Mouse (Mus musculus): Measurements from ENCODE around the gene Ttc28. TPM values are rescaled to one million over a fixed set of nuclear protein-coding genes. Genes with fewer than 3 reads are reported as not detected.
A peak's percentile ranks its signal among the peaks of the same experiment; 100 is the strongest.

Gene Ttc28
- polyA plus RNA-seq, 1 experiment from 2014 or later, result 21.3 TPM

- Histone ChIP-seq H3K36me3 (no peaks in the 10 kb centered on the region), H3K4me2 (replicated peaks) (no peak overlapping the region), H3K27ac (0 out of 2 replicates have a peak overlapping the region, but pooled peaks have one; percentile 25), H3K27me3 (no peaks in the 10 kb centered on the region), H3K9ac (replicated peaks) (no peak overlapping the region), H3K9me3 (no peaks in the 10 kb centered on the region), H3K4me1 (replicated peaks) (peaks cover 63% of the 10 kb centered on the region), H3K4me3 (replicated peaks) (no peak overlapping the region)
- ATAC-seq, result no peak
- 80% methylated on average over 11 of the region's 11 CpGs for WGBS
Measured at GRCm38 (mm10) chr5:111059140-111059921, 179.7 kb downstream of the Ttc28 start.

DNA sequence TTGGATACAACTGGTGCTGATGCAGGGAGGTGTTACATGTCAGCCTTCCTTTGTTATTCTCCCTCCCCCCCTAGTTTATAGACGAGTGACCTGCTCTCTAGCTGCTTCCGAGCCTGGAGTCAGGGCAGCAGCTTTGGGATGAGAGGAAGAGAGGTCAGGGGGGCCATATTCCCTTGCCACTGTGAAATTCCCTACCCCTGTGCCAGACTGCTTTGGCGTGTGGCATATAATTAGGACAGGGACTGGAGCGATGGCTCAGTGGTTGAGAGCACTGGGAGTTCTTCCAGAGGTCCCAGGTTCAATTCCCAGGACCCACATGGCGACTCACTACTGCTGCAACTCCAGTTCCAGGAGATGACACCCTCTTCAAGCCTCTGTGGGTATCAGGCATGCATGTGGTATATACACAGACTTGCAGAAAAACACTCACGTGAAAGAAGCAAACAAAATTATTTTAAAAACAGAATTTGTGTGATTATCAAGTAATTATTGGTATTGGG lies 180.7 kb downstream of the Ttc28 start:
- 71% methylated on average over 6 of the region's 6 CpGs for WGBS
- Histone ChIP-seq H3K27me3 (no peaks in the 10 kb centered on the region), H3K36me3 (no peaks in the 10 kb centered on the region), H3K4me2 (replicated peaks) (no peak overlapping the region), H3K27ac (no peak overlapping the region), H3K4me1 (replicated peaks) (peaks cover 63% of the 10 kb centered on the region), H3K9ac (replicated peaks) (no peak overlapping the region), H3K4me3 (replicated peaks) (no peak overlapping the region), H3K9me3 (no peaks in the 10 kb centered on the region)
- ATAC-seq, result no peak

GRCm38 (mm10) chr5:111063155-111063554 lies 183.6 kb downstream of the Ttc28 start:
- ATAC-seq, result no peak
- no peak overlapping the region for H3K9ac ChIP-seq (replicated peaks)
- H3K27me3 ChIP-seq, result no peaks in the 10 kb centered on the region
- no peak overlapping the region for H3K27ac ChIP-seq
- no peak overlapping the region for H3K4me2 ChIP-seq (replicated peaks)
- 95% methylated on average over 3 of the region's 3 CpGs for WGBS
- H3K9me3 ChIP-seq, result no peaks in the 10 kb centered on the region
- no peaks in the 10 kb centered on the region for H3K36me3 ChIP-seq
- no peak overlapping the region for H3K4me3 ChIP-seq (replicated peaks)
- peaks cover 61% of the 10 kb centered on the region for H3K4me1 ChIP-seq (replicated peaks)

DNA sequence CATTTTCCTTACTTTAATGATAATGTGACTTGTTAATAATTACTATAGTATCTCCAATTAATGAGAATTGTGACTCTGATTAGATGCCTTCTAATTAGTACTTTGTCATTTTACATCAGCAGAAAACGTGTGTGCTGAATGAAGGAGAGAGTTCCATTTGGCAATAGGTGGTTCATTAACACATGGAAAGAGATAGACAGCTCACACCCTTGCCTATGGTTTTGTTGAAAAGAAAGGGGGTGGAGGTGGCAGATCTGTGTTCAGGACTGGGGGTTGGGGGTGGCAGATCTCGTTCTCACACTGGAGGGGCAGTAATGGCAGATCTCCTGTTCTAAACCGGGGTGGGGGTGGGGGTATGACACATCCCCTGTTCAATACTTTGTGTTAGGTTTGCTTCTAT lies 184.4 kb downstream of the Ttc28 start:
- no peaks in the 10 kb centered on the region for H3K9me3 ChIP-seq
- H3K4me2 ChIP-seq (replicated peaks), result no peak overlapping the region
- no peak for ATAC-seq
- no peak overlapping the region for H3K27ac ChIP-seq
- WGBS, result 70% methylated on average over 3 of the region's 3 CpGs
- H3K9ac ChIP-seq (replicated peaks), result no peak overlapping the region
- no peaks in the 10 kb centered on the region for H3K27me3 ChIP-seq
- H3K36me3 ChIP-seq, result no peaks in the 10 kb centered on the region
- no peak overlapping the region for H3K4me3 ChIP-seq (replicated peaks)
- peaks cover 55% of the 10 kb centered on the region for H3K4me1 ChIP-seq (replicated peaks)

- H3K27me3 ChIP-seq, result no peaks in the 10 kb centered on the region
- H3K27ac ChIP-seq, result no peak overlapping the region
- H3K36me3 ChIP-seq, result no peaks in the 10 kb centered on the region
- H3K4me3 ChIP-seq (replicated peaks), result no peak overlapping the region
- H3K9ac ChIP-seq (replicated peaks), result no peak overlapping the region
- 68% methylated on average over 4 of the region's 4 CpGs for WGBS
- no peak overlapping the region for H3K4me2 ChIP-seq (replicated peaks)
- no peaks in the 10 kb centered on the region for H3K9me3 ChIP-seq
- peaks cover 51% of the 10 kb centered on the region for H3K4me1 ChIP-seq (replicated peaks)
- ATAC-seq, result no peak
Measured at GRCm38 (mm10) chr5:111065770-111066169, 186.2 kb downstream of the Ttc28 start.

DNA sequence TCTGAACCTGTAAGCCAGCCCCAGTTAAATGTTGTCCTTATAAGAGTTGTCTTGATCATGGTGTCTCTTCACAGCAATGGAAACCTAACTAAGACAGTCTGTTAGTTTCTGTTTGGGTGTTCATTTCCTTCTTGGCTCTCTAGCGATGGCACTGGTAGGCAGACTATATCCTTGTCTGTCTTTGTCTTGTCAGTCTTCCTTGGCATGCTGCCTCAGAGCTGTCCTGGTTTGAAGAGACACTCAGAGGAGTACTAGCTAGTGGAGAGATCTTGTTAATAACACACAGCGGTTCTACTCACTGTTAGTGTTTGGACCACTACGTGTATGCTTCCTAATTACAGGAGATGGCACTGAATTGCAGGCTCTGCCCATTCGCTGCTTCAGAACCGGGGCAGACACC lies 189.9 kb downstream of the Ttc28 start:
- 88% methylated on average over 5 of the region's 5 CpGs for WGBS
- no peak overlapping the region for H3K4me3 ChIP-seq (replicated peaks)
- no peak overlapping the region for H3K27ac ChIP-seq
- H3K36me3 ChIP-seq, result no peaks in the 10 kb centered on the region
- no peaks in the 10 kb centered on the region for H3K9me3 ChIP-seq
- no peak for ATAC-seq
- H3K4me1 ChIP-seq (replicated peaks), result peaks cover 63% of the 10 kb centered on the region
- H3K9ac ChIP-seq (replicated peaks), result no peak overlapping the region
- no peaks in the 10 kb centered on the region for H3K27me3 ChIP-seq
- no peak overlapping the region for H3K4me2 ChIP-seq (replicated peaks)

DNA sequence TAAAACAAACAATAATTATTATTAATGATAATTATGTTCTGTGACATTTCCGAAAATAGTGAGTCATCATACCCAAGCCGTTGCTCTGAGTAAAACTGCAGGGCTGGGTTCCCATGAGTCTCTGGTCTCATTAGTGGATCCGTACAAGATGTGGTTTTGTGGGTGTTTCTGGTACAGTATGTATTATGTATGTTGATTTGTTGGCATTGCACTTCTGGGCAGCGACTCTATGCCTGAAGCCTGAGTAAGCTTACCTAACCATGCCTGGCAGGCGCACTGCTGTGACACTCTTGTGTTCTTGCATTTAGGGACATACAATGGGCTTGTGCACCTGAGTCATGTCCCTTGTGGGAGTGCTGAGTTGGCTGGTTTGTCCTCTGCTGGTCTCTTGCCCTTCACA lies 190.3 kb downstream of the Ttc28 start:
- no peaks in the 10 kb centered on the region for H3K27me3 ChIP-seq
- H3K4me1 ChIP-seq (replicated peaks), result peaks cover 63% of the 10 kb centered on the region
- H3K9me3 ChIP-seq, result no peaks in the 10 kb centered on the region
- H3K36me3 ChIP-seq, result no peaks in the 10 kb centered on the region
- H3K27ac ChIP-seq, result no peak overlapping the region
- H3K4me2 ChIP-seq (replicated peaks), result no peak overlapping the region
- H3K4me3 ChIP-seq (replicated peaks), result no peak overlapping the region
- 85% methylated on average over 5 of the region's 5 CpGs for WGBS
- H3K9ac ChIP-seq (replicated peaks), result no peak overlapping the region
- no peak for ATAC-seq

DNA sequence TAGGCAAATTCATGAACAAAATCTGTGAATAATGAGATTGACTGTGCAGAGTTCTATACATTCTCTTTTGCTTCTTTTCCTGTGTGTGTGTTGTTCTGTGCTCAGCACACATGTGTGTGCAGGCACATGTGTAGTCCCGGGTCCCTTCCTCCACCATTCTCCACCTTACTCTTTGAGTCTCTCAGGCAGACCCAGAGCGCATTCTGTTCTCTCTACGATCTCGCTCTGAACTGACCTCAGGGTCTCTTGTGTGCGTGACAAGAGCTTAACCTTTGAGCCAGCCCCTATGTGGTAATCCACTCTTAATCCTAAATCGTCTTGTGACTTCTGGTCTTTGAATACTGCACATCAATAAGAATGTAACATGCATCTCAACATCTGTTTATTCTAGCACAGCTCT lies 190.8 kb downstream of the Ttc28 start:
- Histone ChIP-seq H3K4me2 (replicated peaks) (no peak overlapping the region), H3K4me3 (replicated peaks) (no peak overlapping the region), H3K9me3 (no peaks in the 10 kb centered on the region), H3K27me3 (no peaks in the 10 kb centered on the region), H3K4me1 (replicated peaks) (peaks cover 63% of the 10 kb centered on the region), H3K36me3 (no peaks in the 10 kb centered on the region), H3K9ac (replicated peaks) (no peak overlapping the region), H3K27ac (no peak overlapping the region)
- no peak for ATAC-seq
- 30% methylated on average over 6 of the region's 6 CpGs for WGBS

GRCm38 (mm10) chr5:111073316-111073736 lies 193.7 kb downstream of the Ttc28 start:
- Histone ChIP-seq H3K9me3 (no peaks in the 10 kb centered on the region), H3K36me3 (no peaks in the 10 kb centered on the region), H3K27ac (peak overlapping the region; percentile 55), H3K9ac (replicated peaks) (no peak overlapping the region), H3K4me1 (replicated peaks) (peaks cover 41% of the 10 kb centered on the region), H3K27me3 (no peaks in the 10 kb centered on the region), H3K4me2 (replicated peaks) (no peak overlapping the region), H3K4me3 (replicated peaks) (no peak overlapping the region)
- WGBS, result 46% methylated on average over 6 of the region's 6 CpGs
- peak; percentile 81 for ATAC-seq

- H3K27ac ChIP-seq, result peak overlapping the region; percentile 55
Measured at GRCm38 (mm10) chr5:111074050-111074449, 194.4 kb downstream of the Ttc28 start.

GRCm38 (mm10) chr5:111075841-111076240 lies 196.2 kb downstream of the Ttc28 start:
- H3K4me1 ChIP-seq (replicated peaks), result peaks cover 32% of the 10 kb centered on the region
- ATAC-seq, result no peak
- H3K9ac ChIP-seq (replicated peaks), result no peak overlapping the region
- H3K27me3 ChIP-seq, result no peaks in the 10 kb centered on the region
- 76% methylated on average over 5 of the region's 5 CpGs for WGBS
- no peaks in the 10 kb centered on the region for H3K36me3 ChIP-seq
- no peak overlapping the region for H3K4me3 ChIP-seq (replicated peaks)
- no peak overlapping the region for H3K27ac ChIP-seq
- H3K4me2 ChIP-seq (replicated peaks), result no peak overlapping the region
- H3K9me3 ChIP-seq, result no peaks in the 10 kb centered on the region

More at GRCm38 (mm10) chr5:111074050-111074449, 194.4 kb downstream of the Ttc28 start:
- no peak for ATAC-seq
- Histone ChIP-seq H3K4me2 (replicated peaks) (no peak overlapping the region), H3K4me1 (replicated peaks) (peaks cover 40% of the 10 kb centered on the region), H3K4me3 (replicated peaks) (no peak overlapping the region), H3K9me3 (no peaks in the 10 kb centered on the region), H3K9ac (replicated peaks) (no peak overlapping the region), H3K27me3 (no peaks in the 10 kb centered on the region), H3K36me3 (no peaks in the 10 kb centered on the region)
- 46% methylated on average over 7 of the region's 7 CpGs for WGBS

GRCm38 (mm10) chr5:111077261-111077660 lies 197.7 kb downstream of the Ttc28 start:
- H3K4me2 ChIP-seq (replicated peaks), result no peak overlapping the region

More at GRCm38 (mm10) chr5:111077261-111077660, 197.7 kb downstream of the Ttc28 start:
- Histone ChIP-seq H3K36me3 (no peaks in the 10 kb centered on the region), H3K9me3 (no peaks in the 10 kb centered on the region), H3K27me3 (no peaks in the 10 kb centered on the region), H3K4me1 (replicated peaks) (peaks cover 32% of the 10 kb centered on the region), H3K9ac (replicated peaks) (no peak overlapping the region), H3K27ac (no peak overlapping the region), H3K4me3 (replicated peaks) (no peak overlapping the region)
- 88% methylated on average over 9 of the region's 9 CpGs for WGBS
- ATAC-seq, result no peak
